Mouse (Mus musculus) liver, embryonic 11.5 days (tissue): ENCODE data around the gene Hspa4l. TPM values are rescaled to one million over a fixed set of nuclear protein-coding genes. Genes with fewer than 3 reads are reported as not detected.
A peak's percentile ranks its signal among the peaks of the same experiment; 100 is the strongest.

Source experiments
- ATAC-seq: fragments of 200-750 bp; cut with Nextera tagmentation; replicated peaks from 2 replicates; pipeline ENCODE4 v1.8.0; 2017; ENCODE audit warnings: moderate number of reproducible peaks, mild to moderate bottlenecking, moderate TSS enrichment, moderate library complexity; ENCODE audit not compliant: low FRiP score
- DNase-seq: peaks from one replicate; pipeline ENCODE4 v3.0.0-alpha.2; 2017; ENCODE audit warnings: low spot score
- H3K27ac ChIP-seq: fragments of 300-500 bp; sonication (generic); 2 replicates; pipeline ENCODE4 v1.5.1; 2014; ENCODE audit warnings: mild to moderate bottlenecking, low read depth, low read length, control low read depth
- H3K27me3 ChIP-seq: fragments of 300-500 bp; sonication (generic); replicated peaks from 2 replicates; pipeline ENCODE4 v1.6.1; 2014; ENCODE audit warnings: low read length, mixed read lengths; ENCODE audit not compliant: control insufficient read depth, insufficient read depth
- H3K36me3 ChIP-seq: fragments of 300-500 bp; sonication (generic); 2 replicates; pipeline ENCODE4 v1.6.1; 2014; ENCODE audit warnings: mild to moderate bottlenecking, low read length, moderate library complexity, mixed read lengths; ENCODE audit not compliant: control insufficient read depth, insufficient read depth
- H3K4me1 ChIP-seq: fragments of 300-500 bp; sonication (generic); replicated peaks from 2 replicates; pipeline ENCODE4 v1.6.1; 2014; ENCODE audit warnings: low read length, mixed read lengths; ENCODE audit not compliant: control insufficient read depth, insufficient read depth
- H3K4me2 ChIP-seq: fragments of 300-500 bp; sonication (generic); 2 replicates; pipeline ENCODE4 v1.6.1; 2014; ENCODE audit warnings: mild to moderate bottlenecking, control low read depth, moderate library complexity
- H3K4me3 ChIP-seq: fragments of 300-500 bp; sonication (generic); 2 replicates; pipeline ENCODE4 v1.5.1; 2014; ENCODE audit warnings: low read depth, low read length, control low read depth
- H3K9ac ChIP-seq: fragments of 300-500 bp; sonication (generic); 2 replicates; pipeline ENCODE4 v1.6.1; 2014; ENCODE audit warnings: low read depth, low read length, control low read depth
- H3K9me3 ChIP-seq: fragments of 300-500 bp; sonication (generic); 2 replicates; pipeline ENCODE4 v1.6.1; 2016; ENCODE audit warnings: low read length, inconsistent platforms, mixed read lengths; ENCODE audit not compliant: control insufficient read depth
- WGBS: fragments of 180-500 bp; shearing (Covaris S2); extraction: QIAGEN DNeasy Blood & Tissue Kit; methylation state at CpG from one replicate; pipeline ENCODE4 v1.1.7; 2014; 5-methylcytosine and 5-hydroxymethylcytosine counted together
- polyA plus RNA-seq: library from polyadenylated mRNA; unstranded; fragments of >200 nt; fragmentation: Nextera tagmentation; extraction: Ambion mirVana; gene quantifications from 2 replicates; pipeline ENCODE4 v1.2.1, GENCODE M21; 2014

Gene Hspa4l
- polyA plus RNA-seq, result 22.4 and 25.9 TPM in 2 replicates

- no peak for ATAC-seq
- H3K36me3 ChIP-seq, result no peaks in the 10 kb centered on the region
- no peaks in the 10 kb centered on the region for H3K9me3 ChIP-seq
- peak within 1 kb of the TSS; percentile 86 for H3K4me3 ChIP-seq
- H3K4me1 ChIP-seq, result peaks cover 7% of the 10 kb centered on the region; the same call in 1 of the 2 replicates
- WGBS, result 28% methylated on average over 16 of the region's 16 CpGs
- H3K9ac ChIP-seq, result peak within 1 kb of the TSS; percentile 82
- peak within 1 kb of the TSS; percentile 87 for H3K27ac ChIP-seq
- DNase-seq, result no peak
- peak within 1 kb of the TSS; percentile 98 for H3K4me2 ChIP-seq
- no peaks in the 10 kb centered on the region for H3K27me3 ChIP-seq
Observed at GRCm38 (mm10) chr3:40744024-40744835, at the start of gene Hspa4l. Hspa4l (plus strand) TSS chr3:40744495.

- Histone ChIP-seq H3K27ac (no peak overlapping the region), H3K9me3 (no peaks in the 10 kb centered on the region), H3K36me3 (no peaks in the 10 kb centered on the region), H3K4me1 (no peaks in the 10 kb centered on the region), H3K4me2 (no peak overlapping the region), H3K27me3 (no peaks in the 10 kb centered on the region), H3K4me3 (no peak overlapping the region), H3K9ac (no peak overlapping the region)
- WGBS, result 90% methylated on average over 2 of the region's 2 CpGs
- DNase-seq, result no peak
- ATAC-seq, result no peak
Observed at GRCm38 (mm10) chr3:40695162-40695561, 49.1 kb upstream of the Hspa4l start.

- H3K27me3 ChIP-seq, result no peaks in the 10 kb centered on the region
- H3K9ac ChIP-seq, result no peak overlapping the region
- H3K36me3 ChIP-seq, result no peaks in the 10 kb centered on the region
- ATAC-seq, result no peak
- H3K4me3 ChIP-seq, result no peak overlapping the region
- no peaks in the 10 kb centered on the region for H3K9me3 ChIP-seq
- DNase-seq, result no peak
- no peak overlapping the region for H3K4me2 ChIP-seq
- 70% methylated on average over 3 of the region's 3 CpGs for WGBS
- no peaks in the 10 kb centered on the region for H3K4me1 ChIP-seq
- no peak overlapping the region for H3K27ac ChIP-seq
Observed at GRCm38 (mm10) chr3:40698834-40699233, 45.5 kb upstream of the Hspa4l start.

GRCm38 (mm10) chr3:40704816-40705430 lies 39.4 kb upstream of the Hspa4l start:
- ATAC-seq (no peak), DNase-seq (no peak)
- Histone ChIP-seq H3K27ac (no peak overlapping the region), H3K9me3 (no peaks in the 10 kb centered on the region), H3K36me3 (no peaks in the 10 kb centered on the region), H3K4me3 (no peak overlapping the region), H3K27me3 (no peaks in the 10 kb centered on the region), H3K4me1 (no peaks in the 10 kb centered on the region), H3K9ac (no peak overlapping the region), H3K4me2 (no peak overlapping the region)
- 67% methylated on average over 5 of the region's 5 CpGs for WGBS

DNA sequence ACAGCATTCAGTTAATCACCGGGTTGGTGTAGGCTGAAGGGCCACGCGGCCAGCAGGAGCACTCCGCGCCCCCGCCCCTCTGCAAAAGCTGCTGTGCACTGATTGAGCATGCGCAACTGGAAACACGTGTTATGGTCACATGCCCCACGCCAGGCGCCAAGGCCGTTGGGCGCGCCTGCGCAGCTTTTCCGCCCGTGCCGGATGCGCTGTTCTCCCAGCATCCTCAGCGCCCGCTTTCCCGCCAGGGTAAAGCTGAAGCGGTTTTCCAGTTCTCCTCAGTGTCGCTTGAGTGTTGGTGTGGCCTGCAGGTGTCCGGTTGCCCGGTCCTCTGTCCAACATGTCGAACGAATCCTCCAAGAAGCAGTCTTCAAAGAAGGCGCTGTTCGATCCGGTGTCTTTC lies 35.6 kb upstream of the Hspa4l start, which contains the start of gene Slc25a31:
Gene Slc25a31 (plus strand): TSS at position 201 of the 400 bp plus-strand sequence.
- Histone ChIP-seq H3K36me3 (no peaks in the 10 kb centered on the region), H3K4me1 (no peaks in the 10 kb centered on the region), H3K9ac (no peak within 1 kb of the TSS), H3K27me3 (no peaks in the 10 kb centered on the region), H3K9me3 (no peaks in the 10 kb centered on the region), H3K27ac (no peak within 1 kb of the TSS), H3K4me2 (no peak within 1 kb of the TSS), H3K4me3 (no peak within 1 kb of the TSS)
- ATAC-seq, result no peak
- DNase-seq, result no peak
- 83% methylated on average over 30 of the region's 30 CpGs for WGBS

DNA sequence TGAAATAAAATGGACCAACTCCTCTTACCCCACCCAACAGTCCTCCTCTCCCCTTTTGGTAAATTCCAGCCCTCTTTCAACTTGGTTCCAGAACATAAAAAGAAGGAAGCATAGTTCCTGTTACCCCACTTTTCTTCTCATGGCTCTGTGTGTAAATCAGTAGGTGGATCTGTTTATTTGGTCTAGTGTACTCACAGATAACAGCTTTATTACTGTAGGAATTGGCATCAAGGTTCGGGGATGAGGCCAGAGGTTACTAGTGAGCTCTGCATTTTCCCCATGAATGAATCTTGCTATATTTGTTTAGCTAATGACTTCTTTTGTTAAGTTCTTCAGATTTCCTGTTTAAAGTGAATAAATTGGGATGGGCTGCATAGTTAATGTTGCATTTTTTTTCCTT lies 28.2 kb upstream of the Hspa4l start:
- Histone ChIP-seq H3K27ac (no peak overlapping the region), H3K9me3 (no peaks in the 10 kb centered on the region), H3K4me3 (no peak overlapping the region), H3K4me2 (no peak overlapping the region), H3K27me3 (no peaks in the 10 kb centered on the region), H3K9ac (no peak overlapping the region), H3K4me1 (no peaks in the 10 kb centered on the region), H3K36me3 (no peaks in the 10 kb centered on the region)
- 50% methylated on average over 1 of the region's 1 CpGs for WGBS
- no peak for ATAC-seq
- DNase-seq, result no peak

DNA sequence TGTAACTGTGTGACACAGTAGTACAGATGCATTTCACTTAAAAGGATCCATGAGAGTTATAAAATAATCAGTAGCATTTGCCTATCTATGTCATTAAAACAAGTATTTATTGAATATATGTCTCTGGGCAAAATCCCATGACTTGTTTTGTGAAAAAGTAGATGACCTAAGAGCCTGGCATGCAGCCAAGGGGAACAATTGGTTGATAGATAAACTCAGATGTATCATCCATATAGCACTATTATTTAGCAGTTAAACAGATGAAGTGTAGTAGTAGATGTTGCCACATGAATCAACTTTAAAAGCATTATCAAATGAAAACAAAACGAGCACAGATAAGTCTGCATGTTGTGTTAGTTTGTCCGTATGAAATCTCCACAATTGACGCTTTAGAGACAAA lies 25.3 kb upstream of the Hspa4l start:
- H3K27me3 ChIP-seq, result no peaks in the 10 kb centered on the region
- H3K4me2 ChIP-seq, result no peak overlapping the region
- WGBS, result 76% methylated on average over 3 of the region's 3 CpGs
- H3K4me1 ChIP-seq, result no peaks in the 10 kb centered on the region
- DNase-seq (no peak), ATAC-seq (no peak)
- H3K4me3 ChIP-seq, result no peak overlapping the region
- H3K36me3 ChIP-seq, result no peaks in the 10 kb centered on the region
- no peak overlapping the region for H3K27ac ChIP-seq
- no peak overlapping the region for H3K9ac ChIP-seq
- no peaks in the 10 kb centered on the region for H3K9me3 ChIP-seq

- ATAC-seq (no peak), DNase-seq (no peak)
- Histone ChIP-seq H3K27me3 (no peaks in the 10 kb centered on the region), H3K9ac (no peak overlapping the region), H3K4me2 (no peak overlapping the region), H3K4me3 (no peak overlapping the region), H3K36me3 (no peaks in the 10 kb centered on the region), H3K27ac (no peak overlapping the region), H3K4me1 (no peaks in the 10 kb centered on the region), H3K9me3 (no peaks in the 10 kb centered on the region)
- WGBS, result 56% methylated on average over 6 of the region's 6 CpGs
Observed at GRCm38 (mm10) chr3:40738381-40738912, 5.8 kb upstream of the Hspa4l start.
